Mouse (Mus musculus) G1E (cell line): ENCODE results near the gene Gfm2.

Experiments
- CTCF ChIP-seq: IDR thresholded peaks from 2 replicates; pipeline ENCODE4 v1.5.1; 2012; ENCODE audit warnings: low read depth, low read length, inconsistent platforms, mixed read lengths
- GATA1 ChIP-seq: IDR thresholded peaks from 2 replicates; pipeline ENCODE4 v1.6.1; 2012; ENCODE audit warnings: borderline replicate concordance, low read length, inconsistent platforms, mixed read lengths
- TAL1 ChIP-seq: conservative IDR thresholded peaks from 2 replicates; pipeline ENCODE4 v1.6.1; 2012; ENCODE audit warnings: low read depth, low read length, inconsistent platforms, mixed read lengths

- no peak for TF ChIP-seq CTCF
- TF ChIP-seq TAL1 = no peak
- no peak for TF ChIP-seq GATA1
Measured at GRCm38 (mm10) chr13:97184168-97184567, 46.4 kb downstream of the Gfm2 start.
